Mouse (Mus musculus) hindbrain, embryonic 15.5 days (tissue): ENCODE data around the gene Ube2h. TPM values are rescaled to one million over a fixed set of nuclear protein-coding genes. Genes with fewer than 3 reads are reported as not detected.

Experiments used
- ATAC-seq: fragments of 200-750 bp; cut with Nextera tagmentation; 2 replicates; pipeline ENCODE4 v1.8.0; 2017; ENCODE audit warnings: low read depth, moderate number of reproducible peaks, moderate TSS enrichment; ENCODE audit not compliant: low FRiP score
- H3K27ac ChIP-seq: fragments of 300-500 bp; sonication (generic); replicated peaks from 2 replicates; pipeline ENCODE4 v1.5.1; 2015; ENCODE audit warnings: mild to moderate bottlenecking, inconsistent platforms
- H3K27me3 ChIP-seq: fragments of 300-500 bp; sonication (generic); 2 replicates; pipeline ENCODE4 v1.6.1; 2015; ENCODE audit warnings: control low read depth, inconsistent platforms
- H3K36me3 ChIP-seq: fragments of 300-500 bp; sonication (generic); 2 replicates; pipeline ENCODE4 v1.6.1; 2015; ENCODE audit warnings: control low read depth, inconsistent platforms
- H3K4me1 ChIP-seq: fragments of 300-500 bp; sonication (generic); replicated peaks from 2 replicates; pipeline ENCODE4 v1.6.1; 2015; ENCODE audit warnings: control low read depth, inconsistent platforms
- H3K4me2 ChIP-seq: fragments of 300-500 bp; sonication (generic); 2 replicates; pipeline ENCODE4 v1.6.1; 2015; ENCODE audit warnings: moderate library complexity, mild to moderate bottlenecking, inconsistent platforms
- H3K4me3 ChIP-seq: fragments of 300-500 bp; sonication (generic); 2 replicates; pipeline ENCODE4 v1.5.1; 2015; ENCODE audit warnings: mild to moderate bottlenecking, inconsistent platforms
- H3K9ac ChIP-seq: fragments of 300-500 bp; sonication (generic); 2 replicates; pipeline ENCODE4 v1.6.1; 2015; ENCODE audit warnings: inconsistent platforms
- H3K9me3 ChIP-seq: fragments of 300-500 bp; sonication (generic); 2 replicates; pipeline ENCODE4 v1.6.1; 2016; ENCODE audit warnings: control low read depth, inconsistent platforms
- WGBS: fragments of 180-500 bp; shearing (Covaris S2); methylation state at CpG from one replicate; pipeline ENCODE4 v1.1.7; 2015; 5-methylcytosine and 5-hydroxymethylcytosine counted together
- polyA plus RNA-seq: library from polyadenylated mRNA; unstranded; fragments of >200 nt; fragmentation: Nextera tagmentation; extraction: Ambion mirVana; gene quantifications from 2 replicates; pipeline ENCODE4 v1.2.1, GENCODE M21; 2015

Ube2h gene
- polyA plus RNA-seq, 1 experiment from 2014 or later: 59.5 TPM

DNA sequence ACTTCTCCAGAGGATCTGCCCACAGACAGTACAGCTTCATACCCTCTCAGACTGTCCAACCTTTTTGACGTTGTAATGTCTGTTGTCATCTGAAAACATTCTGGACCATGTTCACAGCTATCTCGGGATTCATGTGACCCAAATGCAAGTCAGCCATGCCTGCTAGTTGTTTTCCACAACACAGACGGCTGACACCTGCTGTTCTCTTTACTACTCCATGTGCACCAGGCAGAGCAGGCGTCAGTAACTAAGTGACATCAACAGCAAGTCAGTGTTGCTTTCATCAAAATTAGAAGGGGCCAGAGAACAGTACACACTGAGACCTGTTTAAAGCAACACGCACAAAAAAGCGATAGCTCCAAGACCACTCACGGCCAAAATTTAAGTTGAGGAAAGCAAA is 36.9 kb downstream of the Ube2h start:
- Histone ChIP-seq H3K9ac (no peak overlapping the region), H3K27ac (no peak overlapping the region), H3K36me3 (peaks cover 16% of the 10 kb centered on the region), H3K4me3 (no peak overlapping the region), H3K27me3 (no peaks in the 10 kb centered on the region), H3K9me3 (no peaks in the 10 kb centered on the region), H3K4me1 (peaks cover 2% of the 10 kb centered on the region; the same call in 1 of the 2 replicates), H3K4me2 (no peak overlapping the region)
- no peak for ATAC-seq
- whole genome bisulfite sequencing: 90% methylated on average over 7 of the region's 7 CpGs

GRCm38 (mm10) chr6:30265402-30265801 is 38.9 kb downstream of the Ube2h start:
- peaks cover 22% of the 10 kb centered on the region for H3K36me3 ChIP-seq
- H3K4me2 ChIP-seq: no peak overlapping the region
- H3K4me3 ChIP-seq: no peak overlapping the region
- H3K27ac ChIP-seq: no peak overlapping the region
- no peak for ATAC-seq
- no peaks in the 10 kb centered on the region for H3K27me3 ChIP-seq
- no peaks in the 10 kb centered on the region for H3K4me1 ChIP-seq
- WGBS: 85% methylated on average over 4 of the region's 4 CpGs
- H3K9me3 ChIP-seq: no peaks in the 10 kb centered on the region
- H3K9ac ChIP-seq: no peak overlapping the region

DNA sequence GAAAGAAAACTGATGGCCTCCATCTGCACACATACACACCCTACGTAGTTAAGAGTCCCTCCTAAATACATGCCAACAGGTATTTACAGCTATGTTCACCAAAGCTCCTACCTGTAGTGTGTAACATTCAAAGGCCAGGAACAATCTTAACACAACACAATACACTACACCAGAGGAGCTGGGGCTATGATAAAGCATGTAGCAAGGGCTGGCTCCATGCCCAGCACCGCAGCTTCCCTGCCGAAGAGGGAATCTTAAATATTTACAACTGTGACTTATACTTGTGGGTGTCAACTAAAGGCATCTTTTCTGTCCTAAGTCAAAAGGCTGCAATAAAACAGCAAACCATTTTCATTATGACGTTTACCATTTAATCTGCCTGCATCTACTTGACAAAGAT is 41.3 kb downstream of the Ube2h start:
- Histone ChIP-seq H3K4me2 (no peak overlapping the region), H3K27me3 (no peaks in the 10 kb centered on the region), H3K9me3 (no peaks in the 10 kb centered on the region), H3K9ac (no peak overlapping the region), H3K36me3 (peaks cover 42% of the 10 kb centered on the region), H3K4me1 (no peaks in the 10 kb centered on the region), H3K27ac (no peak overlapping the region), H3K4me3 (no peak overlapping the region)
- WGBS: 71% methylated on average over 4 of the region's 4 CpGs
- no peak for ATAC-seq

- Histone ChIP-seq H3K27ac (no peak overlapping the region), H3K9me3 (no peaks in the 10 kb centered on the region), H3K4me2 (no peak overlapping the region), H3K9ac (no peak overlapping the region), H3K27me3 (no peaks in the 10 kb centered on the region), H3K4me1 (no peaks in the 10 kb centered on the region), H3K36me3 (peaks cover 29% of the 10 kb centered on the region), H3K4me3 (no peak overlapping the region)
- ATAC-seq: no peak
- 92% methylated on average over 6 of the region's 6 CpGs for WGBS
Measured at GRCm38 (mm10) chr6:30259271-30259670, 45.1 kb downstream of the Ube2h start.

DNA sequence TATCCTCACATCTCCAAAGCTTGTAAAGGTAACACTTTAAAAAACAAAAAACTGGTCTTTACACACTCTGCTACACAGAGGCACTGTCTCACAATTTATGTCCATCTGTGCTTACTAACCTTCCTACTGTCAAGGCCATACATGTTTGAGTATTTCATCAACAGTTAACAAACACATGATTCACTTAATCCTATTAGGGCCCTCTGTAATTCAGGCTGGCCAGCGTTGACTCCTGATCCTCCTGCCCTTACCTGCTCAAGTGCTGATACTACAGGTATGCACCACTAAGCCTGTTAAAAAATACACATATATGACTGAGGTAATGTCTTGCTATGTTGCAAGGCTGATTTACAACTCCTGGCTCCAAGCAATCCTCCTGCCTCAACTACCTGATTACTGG is 46.4 kb downstream of the Ube2h start:
- H3K36me3 ChIP-seq: peaks cover 29% of the 10 kb centered on the region
- ATAC-seq: no peak
- H3K4me1 ChIP-seq: no peaks in the 10 kb centered on the region

GRCm38 (mm10) chr6:30255846-30256245 is 48.5 kb downstream of the Ube2h start:
- no peaks in the 10 kb centered on the region for H3K9me3 ChIP-seq
- no peak overlapping the region for H3K27ac ChIP-seq
- H3K4me3 ChIP-seq: no peak overlapping the region
- H3K4me2 ChIP-seq: no peak overlapping the region
- WGBS: 94% methylated on average over 1 of the region's 1 CpGs
- H3K36me3 ChIP-seq: peaks cover 35% of the 10 kb centered on the region
- no peak overlapping the region for H3K9ac ChIP-seq
- no peaks in the 10 kb centered on the region for H3K4me1 ChIP-seq
- no peaks in the 10 kb centered on the region for H3K27me3 ChIP-seq
- no peak for ATAC-seq

More for the DNA sequence above, 46.4 kb downstream of the Ube2h start:
- no peak overlapping the region for H3K4me2 ChIP-seq
- H3K9ac ChIP-seq: no peak overlapping the region
- 83% methylated on average over 1 of the region's 1 CpGs for WGBS
- H3K9me3 ChIP-seq: no peaks in the 10 kb centered on the region
- H3K27me3 ChIP-seq: no peaks in the 10 kb centered on the region
- no peak overlapping the region for H3K27ac ChIP-seq
- H3K4me3 ChIP-seq: no peak overlapping the region

DNA sequence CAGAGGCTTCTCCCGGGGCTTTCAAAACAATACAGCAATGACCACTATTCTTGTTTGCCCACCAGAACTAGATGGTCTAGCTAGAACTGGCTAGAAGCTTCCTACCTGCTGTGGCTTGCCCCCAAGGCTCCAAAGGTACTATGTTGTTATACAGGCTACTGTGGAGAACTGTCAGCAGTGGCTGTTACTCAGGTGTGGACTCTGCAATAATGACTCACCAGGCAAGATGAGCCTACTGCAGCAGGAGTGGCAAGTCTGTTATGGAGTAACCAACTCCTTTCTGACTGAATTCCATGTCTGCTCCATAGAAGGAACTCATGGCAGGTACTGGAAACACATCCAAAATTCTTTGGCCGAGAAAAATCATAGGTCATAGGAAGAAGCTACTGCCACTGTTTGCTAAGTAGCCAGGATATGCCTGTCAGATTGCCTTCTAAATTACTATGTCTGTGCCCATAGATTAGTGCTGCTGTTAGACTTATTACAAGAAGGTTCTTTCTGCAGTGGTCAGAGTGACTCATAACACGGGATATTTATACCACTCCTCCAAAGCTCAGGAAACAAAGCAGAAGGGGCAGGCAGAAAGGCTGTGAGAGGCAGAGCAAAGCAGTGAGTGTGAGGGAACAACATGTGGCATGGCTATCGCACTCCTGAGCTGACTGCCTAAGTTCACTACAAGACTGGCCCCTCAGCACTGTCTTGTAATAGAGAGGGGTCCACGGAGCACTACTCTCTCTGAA is 51.9 kb downstream of the Ube2h start:
- no peak overlapping the region for H3K27ac ChIP-seq
- H3K9ac ChIP-seq: no peak overlapping the region
- ATAC-seq: no peak
- H3K4me3 ChIP-seq: no peak overlapping the region
- no peak overlapping the region for H3K4me2 ChIP-seq
- 93% methylated on average over 5 of the region's 5 CpGs for WGBS
- H3K4me1 ChIP-seq: no peaks in the 10 kb centered on the region
- H3K27me3 ChIP-seq: no peaks in the 10 kb centered on the region
- H3K9me3 ChIP-seq: no peaks in the 10 kb centered on the region
- peaks cover 7% of the 10 kb centered on the region; the same call in 1 of the 2 replicates for H3K36me3 ChIP-seq

GRCm38 (mm10) chr6:30248708-30249107 is 55.6 kb downstream of the Ube2h start:
- Histone ChIP-seq H3K27ac (no peak overlapping the region), H3K4me1 (no peaks in the 10 kb centered on the region), H3K27me3 (no peaks in the 10 kb centered on the region), H3K4me2 (no peak overlapping the region), H3K9me3 (no peaks in the 10 kb centered on the region), H3K4me3 (no peak overlapping the region), H3K36me3 (peaks cover 7% of the 10 kb centered on the region; the same call in 1 of the 2 replicates), H3K9ac (no peak overlapping the region)
- no peak for ATAC-seq
- 81% methylated on average over 3 of the region's 3 CpGs for WGBS

DNA sequence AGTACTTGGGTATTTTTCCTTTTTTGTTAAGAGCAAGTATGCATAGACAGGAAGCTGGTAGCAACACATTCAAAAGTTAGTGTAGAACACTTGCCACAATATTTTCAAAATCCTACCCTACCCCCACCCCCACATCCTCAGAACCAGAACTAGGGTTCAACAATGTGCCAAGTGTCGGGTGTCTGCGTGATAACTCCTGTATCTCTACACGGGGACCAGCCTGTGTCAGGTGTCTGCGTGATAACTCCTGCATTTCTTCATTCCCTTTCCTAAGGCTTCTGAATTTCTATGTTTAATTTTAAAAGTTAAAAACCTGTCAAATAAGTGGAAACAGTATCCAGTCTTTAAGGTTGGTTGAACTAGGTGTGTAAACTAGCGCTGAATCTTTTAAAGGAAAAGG is 58.4 kb downstream of the Ube2h start:
- no peaks in the 10 kb centered on the region for H3K27me3 ChIP-seq
- 93% methylated on average over 5 of the region's 5 CpGs for WGBS
- H3K4me1 ChIP-seq: no peaks in the 10 kb centered on the region
- no peaks in the 10 kb centered on the region for H3K9me3 ChIP-seq
- H3K36me3 ChIP-seq: no peaks in the 10 kb centered on the region
- no peak overlapping the region for H3K9ac ChIP-seq
- no peak for ATAC-seq
- H3K27ac ChIP-seq: no peak overlapping the region
- H3K4me3 ChIP-seq: no peak overlapping the region
- H3K4me2 ChIP-seq: no peak overlapping the region

- 84% methylated on average over 5 of the region's 5 CpGs for WGBS
- Histone ChIP-seq H3K9ac (no peak overlapping the region), H3K27ac (no peak overlapping the region), H3K9me3 (no peaks in the 10 kb centered on the region), H3K36me3 (no peaks in the 10 kb centered on the region), H3K4me2 (no peak overlapping the region), H3K4me3 (no peak overlapping the region), H3K4me1 (no peaks in the 10 kb centered on the region), H3K27me3 (no peaks in the 10 kb centered on the region)
- ATAC-seq: no peak
Measured at GRCm38 (mm10) chr6:30245397-30245796, 58.9 kb downstream of the Ube2h start.

DNA sequence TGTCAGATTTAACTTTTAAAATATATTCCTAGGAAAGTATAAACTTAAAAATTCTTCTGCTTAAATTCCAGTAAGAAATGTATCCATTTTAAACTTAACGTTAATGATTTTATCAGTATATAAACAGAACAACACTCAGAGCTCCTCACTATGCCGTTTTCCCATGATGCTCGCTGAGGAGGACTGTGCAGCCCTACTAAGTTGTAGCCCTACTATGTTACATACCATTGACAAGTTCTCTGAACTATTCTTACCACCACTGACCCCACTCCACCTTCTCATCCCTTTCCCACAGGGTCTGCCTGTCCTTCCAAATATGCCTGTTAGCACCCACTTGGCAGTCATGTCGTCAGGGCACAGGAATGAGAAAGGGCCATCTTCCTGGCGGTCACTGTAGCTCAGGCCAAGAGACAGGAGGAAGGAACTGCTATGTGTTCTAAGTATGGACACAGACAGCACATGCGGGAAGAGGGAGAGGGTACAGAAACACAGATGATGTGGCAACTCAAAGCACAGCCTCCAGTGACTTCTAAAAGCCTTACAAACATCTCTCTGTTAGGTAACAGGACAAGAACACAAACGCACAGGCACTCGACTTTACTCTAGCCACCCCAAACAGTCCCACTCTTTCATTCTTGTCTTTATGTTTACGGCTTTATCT is 60.9 kb downstream of the Ube2h start:
- WGBS: 91% methylated on average over 9 of the region's 9 CpGs
- H3K27me3 ChIP-seq: no peaks in the 10 kb centered on the region
- H3K9ac ChIP-seq: no peak overlapping the region
- no peak overlapping the region for H3K27ac ChIP-seq
- H3K4me1 ChIP-seq: no peaks in the 10 kb centered on the region
- H3K4me2 ChIP-seq: no peak overlapping the region
- no peaks in the 10 kb centered on the region for H3K36me3 ChIP-seq
- H3K9me3 ChIP-seq: no peaks in the 10 kb centered on the region
- no peak for ATAC-seq
- no peak overlapping the region for H3K4me3 ChIP-seq

DNA sequence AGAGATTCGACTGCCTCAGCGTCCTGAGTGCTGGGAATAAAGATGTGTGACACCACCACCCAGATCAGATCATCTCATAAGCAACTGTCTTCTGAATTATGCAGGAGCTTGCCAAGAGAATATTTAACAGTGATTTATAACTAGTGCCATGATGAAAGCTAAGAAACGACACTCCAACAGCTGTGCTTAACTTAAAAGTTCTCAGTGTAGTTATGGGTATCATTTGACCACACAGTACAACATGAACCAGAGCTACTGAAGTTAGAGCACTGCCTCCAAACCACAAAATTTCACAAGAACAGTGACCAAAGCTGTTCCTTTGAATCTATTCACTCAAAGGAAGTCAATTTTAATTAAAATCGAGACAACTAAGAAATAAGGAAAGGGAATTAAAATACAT is 61.4 kb downstream of the Ube2h start:
- Histone ChIP-seq H3K27ac (no peak overlapping the region), H3K4me3 (no peak overlapping the region), H3K4me2 (no peak overlapping the region), H3K27me3 (no peaks in the 10 kb centered on the region), H3K36me3 (no peaks in the 10 kb centered on the region), H3K4me1 (no peaks in the 10 kb centered on the region), H3K9me3 (no peaks in the 10 kb centered on the region), H3K9ac (no peak overlapping the region)
- ATAC-seq: no peak
- 81% methylated on average over 4 of the region's 4 CpGs for WGBS
